Mouse (Mus musculus): ENCODE results near the gene Dlgap1.

Dlgap1 gene

GRCm38 (mm10) chr17:70720766-70721165 lies 751.9 kb downstream of the Dlgap1 start:
- DNase-seq (ENCODE audit: low read depth, low spot score) = no peak

GRCm38 (mm10) chr17:70722146-70722545 lies 753.3 kb downstream of the Dlgap1 start:
- no peak for DNase-seq (ENCODE audit: low read depth, low spot score)

GRCm38 (mm10) chr17:70728719-70729281 lies 759.9 kb downstream of the Dlgap1 start:
- no peak for DNase-seq (ENCODE audit: low read depth, low spot score)

- no peak for DNase-seq (ENCODE audit: low read depth, low spot score)
These were observed 765.9 kb downstream of the Dlgap1 start for GRCm38 (mm10) chr17:70734728-70735127.

- no peak for DNase-seq (ENCODE audit: low read depth, low spot score)
These were observed 766.5 kb downstream of the Dlgap1 start for GRCm38 (mm10) chr17:70735396-70735795.

GRCm38 (mm10) chr17:70737424-70737823 lies 768.6 kb downstream of the Dlgap1 start:
- DNase-seq (ENCODE audit: low read depth, low spot score) = peak; percentile 59

- DNase-seq (ENCODE audit: low read depth, low spot score) = peak; percentile 73
These were observed 769.4 kb downstream of the Dlgap1 start for GRCm38 (mm10) chr17:70738168-70738854.

GRCm38 (mm10) chr17:70739346-70739745 lies 770.5 kb downstream of the Dlgap1 start:
- no peak for DNase-seq (ENCODE audit: low read depth, low spot score)

- no peak for DNase-seq (ENCODE audit: low read depth, low spot score)
These were observed 772.8 kb downstream of the Dlgap1 start for GRCm38 (mm10) chr17:70741696-70742095.

- DNase-seq (ENCODE audit: low read depth, low spot score) = no peak
These were observed 775.8 kb downstream of the Dlgap1 start for GRCm38 (mm10) chr17:70744570-70745153.

GRCm38 (mm10) chr17:70745385-70745784 lies 776.5 kb downstream of the Dlgap1 start:
- no peak for DNase-seq (ENCODE audit: low read depth, low spot score)

- DNase-seq (ENCODE audit: low read depth, low spot score) = no peak
These were observed 777.7 kb downstream of the Dlgap1 start for GRCm38 (mm10) chr17:70746379-70747079.

GRCm38 (mm10) chr17:70747731-70748475 lies 779.0 kb downstream of the Dlgap1 start:
- no peak for DNase-seq (ENCODE audit: low read depth, low spot score)

GRCm38 (mm10) chr17:70748476-70748830 lies 779.6 kb downstream of the Dlgap1 start:
- no peak for DNase-seq (ENCODE audit: low read depth, low spot score)

- DNase-seq (ENCODE audit: low read depth, low spot score) = no peak
These were observed 780.2 kb downstream of the Dlgap1 start for GRCm38 (mm10) chr17:70748964-70749650.

- no peak for DNase-seq (ENCODE audit: low read depth, low spot score)
These were observed 781.6 kb downstream of the Dlgap1 start for GRCm38 (mm10) chr17:70750236-70751160.

GRCm38 (mm10) chr17:70751161-70751651 lies 782.3 kb downstream of the Dlgap1 start:
- no peak for DNase-seq (ENCODE audit: low read depth, low spot score)

- DNase-seq (ENCODE audit: low read depth, low spot score) = no peak
These were observed 782.8 kb downstream of the Dlgap1 start for GRCm38 (mm10) chr17:70751676-70752075.

- no peak for DNase-seq (ENCODE audit: low read depth, low spot score)
These were observed 784.7 kb downstream of the Dlgap1 start for GRCm38 (mm10) chr17:70753444-70754032.

- DNase-seq (ENCODE audit: low read depth, low spot score) = no peak
These were observed 785.2 kb downstream of the Dlgap1 start for GRCm38 (mm10) chr17:70754041-70754440.

Data from embryo, embryonic 11.5 days (tissue).